Mouse (Mus musculus) adrenal gland, adult 18-20 months (tissue): ENCODE results near the gene Snrnp27. TPM values are rescaled to one million over a fixed set of nuclear protein-coding genes. Genes with fewer than 3 reads are reported as not detected.

ENCODE experiments used
- DNase-seq, 2 experiments: peaks; one replicate each; pipeline ENCODE4 v3.0.0; 2021 to 2022; ENCODE audit warnings: low spot score in 2 of 2
- long read RNA-seq, 2 experiments: library from polyadenylated mRNA; stranded (forward); transcript quantifications; one replicate each; pipeline ENCODE4 v2.0.0; 2021
- total RNA-seq, 2 experiments: library from RNA; stranded (reverse); gene quantifications; 1 replicate in 1 of 2; 2 replicates in 1 of 2; pipeline ENCODE4 v1.2.3; 2021

The Snrnp27 gene
- total RNA-seq: 10 to 100 TPM; 56.5 to 60.9 TPM
- long read RNA-seq, experiment 1, transcript Snrnp27-201 (6 exons, 885 nt): major isoform, 14 of 18 reads
- long read RNA-seq, experiment 1, partial matches to known transcripts: 2 of 18 reads
- long read RNA-seq, experiment 1, other reads (novel, unspliced or antisense): 2 of 18 reads
- long read RNA-seq, experiment 2, transcript Snrnp27-201 (6 exons, 885 nt): major isoform, 51 of 75 reads
- long read RNA-seq, experiment 2, partial matches to known transcripts: 17 of 75 reads
- long read RNA-seq, experiment 2, other reads (novel, unspliced or antisense): 6 of 75 reads

GRCm38 (mm10) chr6:86683872-86684654 lies at the start of gene Snrnp27:
Snrnp27 (minus strand) TSS chr6:86684522.
- peak; percentile 94 to 95 for DNase-seq

- DNase-seq: peak; percentile 92 to 95
Measured at GRCm38 (mm10) chr6:86733183-86733876, 49.0 kb upstream of the Snrnp27 start, which contains the start of gene Gmcl1. Gmcl1 (minus strand) TSS chr6:86733383.

- DNase-seq: peak; percentile 42 to 43
Measured at GRCm38 (mm10) chr6:86732276-86733173, 48.2 kb upstream of the Snrnp27 start.

GRCm38 (mm10) chr6:86728711-86729110 lies 44.4 kb upstream of the Snrnp27 start:
- DNase-seq: no peak

- DNase-seq: no peak
Measured at GRCm38 (mm10) chr6:86721977-86722376, 37.7 kb upstream of the Snrnp27 start.

- DNase-seq: no peak
Measured at GRCm38 (mm10) chr6:86708072-86708774, 23.9 kb upstream of the Snrnp27 start.

GRCm38 (mm10) chr6:86702577-86702976 lies 18.3 kb upstream of the Snrnp27 start:
- no peak for DNase-seq

- DNase-seq: no peak
Measured at GRCm38 (mm10) chr6:86697903-86698302, 13.6 kb upstream of the Snrnp27 start.

- no peak for DNase-seq
Measured at GRCm38 (mm10) chr6:86696213-86696612, 11.9 kb upstream of the Snrnp27 start.

GRCm38 (mm10) chr6:86694465-86694864 lies 10.1 kb upstream of the Snrnp27 start:
- peak; percentile 52 to 57 for DNase-seq

GRCm38 (mm10) chr6:86689671-86690070 lies 5.3 kb upstream of the Snrnp27 start:
- no peak for DNase-seq

- DNase-seq: no peak
Measured at GRCm38 (mm10) chr6:86686971-86687370, 2.6 kb upstream of the Snrnp27 start.

- no peak for DNase-seq
Measured at GRCm38 (mm10) chr6:86684655-86685011, 311 bp upstream of the Snrnp27 start.

- no peak for DNase-seq
Measured at GRCm38 (mm10) chr6:86681289-86681688, 3.0 kb downstream of the Snrnp27 start.

GRCm38 (mm10) chr6:86678341-86678740 lies 6.0 kb downstream of the Snrnp27 start:
- no peak for DNase-seq

- DNase-seq: peak in 1 of 2 experiments; percentile 46
Measured at GRCm38 (mm10) chr6:86670873-86671272, 13.4 kb downstream of the Snrnp27 start.

GRCm38 (mm10) chr6:86669240-86669727 lies 15.0 kb downstream of the Snrnp27 start:
- peak; percentile 97 to 98 for DNase-seq

- peak in 1 of 2 experiments; percentile 21 for DNase-seq
Measured at GRCm38 (mm10) chr6:86668580-86669239, 15.6 kb downstream of the Snrnp27 start, which contains the start of gene Mxd1. Mxd1 (minus strand) TSS chr6:86669161.

GRCm38 (mm10) chr6:86667061-86667460 lies 17.3 kb downstream of the Snrnp27 start:
- no peak for DNase-seq
